Mouse (Mus musculus): ENCODE results near the gene Fam83c.

GRCm38 (mm10) chr2:155861581-155861980 lies 26.9 kb upstream of the Fam83c start:
- TF ChIP-seq POLR2A (IDR thresholded peaks at IDR 0.05; ENCODE audit: control insufficient read depth in 1 of 2, insufficient read depth in 1 of 2, low read depth in 1 of 2, low read length in 2 of 2, poor library complexity in 1 of 2) (no peak), CHD2 (IDR thresholded peaks at IDR 0.05; ENCODE audit: low read length) (no peak), KAT2A (conservative IDR thresholded peaks at IDR 0.05; ENCODE audit: low read depth, low read length) (no peak), EP300 (IDR thresholded peaks at IDR 0.05; ENCODE audit: low read depth in 1 of 2, low read length in 2 of 2) (no peak), MYB (IDR thresholded peaks at IDR 0.05; ENCODE audit: low read depth, low read length) (no peak), HCFC1 (IDR thresholded peaks at IDR 0.05; ENCODE audit: low read depth, low read length) (no peak), JUND (IDR thresholded peaks at IDR 0.05; ENCODE audit: low read depth, low read length) (no peak), USF1 (IDR thresholded peaks at IDR 0.05; ENCODE audit: low read depth, low read length) (no peak), GABPA (IDR thresholded peaks at IDR 0.05; ENCODE audit: low read depth, low read length) (no peak)

All from MEL (cell line).